Mouse (Mus musculus): ENCODE data around the gene Psme1. TPM values are rescaled to one million over a fixed set of nuclear protein-coding genes. Genes with fewer than 3 reads are reported as not detected.

Psme1 gene
- total RNA-seq, 2 experiments from 2014 or later, result 41.9 to 50.1 TPM

DNA sequence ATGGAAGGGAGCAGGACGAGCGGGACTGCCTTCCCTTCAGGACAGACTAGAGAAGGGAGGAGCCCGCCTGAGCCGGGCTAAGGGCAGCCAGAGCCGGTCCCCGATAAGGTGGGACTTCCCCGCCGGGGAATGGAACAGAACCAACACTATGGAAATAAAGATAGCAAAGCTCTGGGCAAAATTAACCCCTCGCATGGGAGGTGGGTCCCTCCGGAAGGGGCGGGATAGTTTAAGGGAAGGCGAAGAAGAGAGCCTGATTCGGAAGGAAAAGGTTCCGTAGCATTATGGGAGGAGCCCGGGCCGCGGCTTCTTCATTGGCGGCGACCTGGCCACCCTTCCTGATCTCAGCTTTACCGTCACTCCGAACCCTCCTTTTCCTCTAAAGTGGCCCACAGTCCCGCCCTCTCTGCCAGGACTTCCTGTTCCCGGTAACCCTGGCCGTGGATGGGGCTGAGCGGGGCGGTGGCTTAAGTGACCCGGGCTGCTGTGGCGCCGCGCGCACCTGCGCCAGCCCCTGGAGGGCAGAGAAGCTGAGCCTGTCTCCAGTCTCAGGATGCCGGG, 13.5 kb downstream of the Psme1 start, which contains the start of gene Rnf31:
Gene Rnf31, plus strand, starts transcription at position 378 of the 561 bp plus-strand sequence.
- DNase-seq (ENCODE audit: low spot score in 2 of 2), result peak; percentile 91 to 93
- intact Hi-C loops (cut with DNase I), result loop anchor here (2.0 kb wide), 1 partner anchor 31 kb away; the partner anchor contains the start of genes A730061H03Rik and Dcaf11

DNA sequence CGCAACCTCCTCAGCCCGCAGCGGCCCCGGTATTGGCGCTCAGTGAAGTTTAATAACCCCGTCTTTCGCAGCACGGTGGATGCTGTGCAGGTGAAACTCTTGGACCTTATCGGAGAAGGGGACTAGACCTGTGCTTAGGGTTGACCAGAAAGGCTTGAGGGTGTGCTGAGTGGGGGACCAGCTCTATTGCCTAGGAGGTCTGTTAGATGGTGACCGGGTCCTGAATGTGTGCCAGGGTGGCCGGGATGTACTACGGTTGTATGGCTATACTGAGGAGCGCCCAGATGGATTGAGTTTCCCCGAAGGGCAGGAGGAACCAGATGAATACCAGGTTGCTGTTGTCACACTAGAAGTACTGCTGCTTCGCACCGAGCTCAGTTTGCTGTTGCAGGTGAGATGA, 14.3 kb downstream of the Psme1 start:
- intact Hi-C loops (cut with DNase I), result no loop called here
- DNase-seq (ENCODE audit: low spot score in 2 of 2), result no peak

GRCm38 (mm10) chr14:55596036-55596690, 18.2 kb downstream of the Psme1 start:
- intact Hi-C loops (cut with DNase I), result no loop called here
- DNase-seq (ENCODE audit: low spot score in 2 of 2), result no peak

DNA sequence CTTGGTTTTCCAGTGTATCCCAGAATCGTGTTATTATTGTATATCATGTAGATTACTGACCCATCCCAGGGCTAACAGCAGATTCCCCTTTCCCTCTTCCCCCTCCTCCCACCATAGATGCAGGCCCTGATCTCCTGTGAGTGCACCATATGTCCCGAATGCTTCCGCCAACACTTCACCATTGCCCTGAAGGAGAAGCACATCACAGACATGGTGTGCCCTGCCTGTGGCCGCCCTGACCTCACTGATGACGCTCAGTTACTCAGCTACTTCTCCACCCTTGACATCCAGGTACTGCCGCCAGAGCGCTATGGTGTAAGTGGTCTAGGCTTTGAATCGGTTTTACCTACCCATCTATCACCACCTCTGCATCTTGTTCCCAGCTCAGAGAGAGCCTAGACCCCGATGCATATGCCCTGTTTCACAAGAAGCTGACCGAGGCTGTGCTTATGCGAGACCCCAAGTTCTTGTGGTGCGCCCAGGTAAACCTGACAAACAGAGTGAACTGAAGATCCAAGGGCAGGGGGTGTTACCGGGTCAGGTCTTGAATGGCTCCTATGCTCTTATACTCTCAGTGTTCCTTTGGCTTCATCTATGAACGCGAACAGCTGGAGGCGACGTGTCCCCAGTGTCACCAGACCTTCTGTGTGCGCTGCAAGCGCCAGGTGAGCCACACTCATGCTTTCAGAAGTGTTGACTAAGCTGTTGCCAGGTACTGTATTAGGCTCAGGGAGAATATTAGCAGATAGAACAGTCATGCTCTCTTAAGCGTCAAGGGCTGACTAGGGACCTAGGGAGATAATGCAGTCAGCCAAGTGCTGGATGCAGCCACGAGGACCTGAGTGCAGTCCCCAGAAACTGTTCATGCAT, 20.8 kb downstream of the Psme1 start:
- no peak for DNase-seq (ENCODE audit: low spot score in 2 of 2)
- intact Hi-C loops (cut with DNase I), result no loop called here

DNA sequence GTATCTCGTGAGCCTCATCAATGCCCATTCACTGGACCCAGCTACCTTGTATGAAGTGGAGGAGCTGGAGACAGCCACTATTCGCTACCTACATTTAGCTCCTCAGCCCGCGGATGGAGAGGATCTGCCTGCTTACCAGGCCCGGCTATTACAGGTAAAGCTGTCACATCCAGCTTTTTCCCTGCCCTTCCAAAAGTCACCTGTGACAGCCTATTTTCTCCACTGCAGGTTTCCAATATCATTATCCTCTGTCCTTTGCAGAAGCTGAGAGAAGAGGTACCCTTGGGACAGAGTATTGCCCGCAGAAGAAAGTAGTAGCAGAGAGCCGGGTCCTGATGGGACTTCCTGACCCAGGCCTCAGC, 25.3 kb downstream of the Psme1 start, which contains the start of gene Irf9:
Gene Irf9, plus strand, starts transcription at position 301 of the 362 bp plus-strand sequence.
- intact Hi-C loops (cut with DNase I), result no loop called here
- DNase-seq (ENCODE audit: low spot score in 2 of 2), result no peak

GRCm38 (mm10) chr14:55603633-55604576, 26.0 kb downstream of the Psme1 start:
- DNase-seq (ENCODE audit: low spot score in 2 of 2), result peak; percentile 73 to 84
- intact Hi-C loops (cut with DNase I), result no loop called here

DNA sequence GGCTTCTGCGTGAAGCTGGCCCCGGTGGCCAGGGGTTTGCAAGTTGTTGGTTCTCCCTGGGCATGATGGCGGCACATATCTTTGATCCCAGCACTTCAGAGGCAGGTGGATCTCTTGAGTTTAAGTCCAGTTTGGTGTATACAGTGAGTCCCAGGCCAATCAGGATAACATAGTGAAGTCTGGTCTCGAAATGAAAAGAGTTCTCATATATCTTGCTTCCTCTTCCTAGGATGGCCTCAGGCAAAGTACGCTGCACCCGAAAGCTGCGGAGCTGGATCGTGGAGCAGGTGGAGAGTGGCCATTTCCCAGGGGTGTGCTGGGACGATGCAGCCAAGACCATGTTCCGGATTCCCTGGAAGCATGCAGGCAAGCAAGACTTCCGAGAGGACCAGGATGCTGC, 26.9 kb downstream of the Psme1 start:
- intact Hi-C loops (cut with DNase I), result no loop called here
- no peak for DNase-seq (ENCODE audit: low spot score in 2 of 2)

GRCm38 (mm10) chr14:55605743-55606459, 28.0 kb downstream of the Psme1 start:
- intact Hi-C loops (cut with DNase I), result no loop called here

DNA sequence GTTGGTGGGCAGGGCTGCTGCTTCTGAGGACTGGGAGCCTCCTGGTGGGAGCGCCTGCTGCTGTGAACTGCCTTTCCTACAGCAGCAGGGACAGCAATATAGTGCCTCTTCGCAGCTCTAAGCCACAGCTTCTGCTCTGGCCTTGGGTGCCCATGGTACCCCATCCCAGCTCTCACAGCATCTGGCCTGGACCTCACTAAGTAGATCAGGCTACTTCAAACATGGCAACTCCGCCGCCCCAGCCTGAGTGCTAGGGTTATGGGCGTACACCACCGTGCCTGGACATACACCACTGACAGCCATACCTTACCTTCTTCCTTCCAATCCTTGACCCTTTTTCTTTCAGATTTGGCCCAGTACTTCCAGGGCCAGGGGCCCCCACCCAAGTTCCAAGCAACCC, 30.4 kb downstream of the Psme1 start:
- intact Hi-C loops (cut with DNase I), result no loop called here
- no peak for DNase-seq (ENCODE audit: low spot score in 2 of 2)

More at GRCm38 (mm10) chr14:55605743-55606459, 28.0 kb downstream of the Psme1 start:
- no peak for DNase-seq (ENCODE audit: low spot score in 2 of 2)

DNA sequence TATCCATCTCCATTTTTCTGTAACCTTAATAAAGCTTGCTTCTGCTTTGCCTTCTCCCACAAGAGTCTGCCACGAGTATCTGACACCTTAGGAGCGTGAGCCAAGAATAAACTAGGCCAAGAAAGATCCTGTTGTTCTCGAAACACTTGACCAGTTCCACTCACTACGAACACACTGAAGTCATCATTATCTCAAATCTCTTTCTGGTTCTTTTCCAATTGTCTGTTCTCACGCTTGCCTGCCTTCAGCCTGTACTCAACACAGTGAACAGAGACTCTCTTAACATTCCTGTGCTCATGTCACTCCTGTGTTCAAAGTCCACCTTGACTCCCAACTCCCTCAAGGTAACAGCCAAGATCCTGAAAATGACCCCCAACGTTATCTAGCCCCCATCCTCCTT, 35.4 kb downstream of the Psme1 start:
- intact Hi-C loops (cut with DNase I), result no loop called here
- DNase-seq (ENCODE audit: low spot score in 2 of 2), result no peak

GRCm38 (mm10) chr14:55614565-55615178, 36.7 kb downstream of the Psme1 start:
- intact Hi-C loops (cut with DNase I), result no loop called here

GRCm38 (mm10) chr14:55615876-55616275, 38.0 kb downstream of the Psme1 start:
- DNase-seq (ENCODE audit: low spot score in 2 of 2), result no peak
- intact Hi-C loops (cut with DNase I), result no loop called here

More at GRCm38 (mm10) chr14:55614565-55615178, 36.7 kb downstream of the Psme1 start:
- no peak for DNase-seq (ENCODE audit: low spot score in 2 of 2)

DNA sequence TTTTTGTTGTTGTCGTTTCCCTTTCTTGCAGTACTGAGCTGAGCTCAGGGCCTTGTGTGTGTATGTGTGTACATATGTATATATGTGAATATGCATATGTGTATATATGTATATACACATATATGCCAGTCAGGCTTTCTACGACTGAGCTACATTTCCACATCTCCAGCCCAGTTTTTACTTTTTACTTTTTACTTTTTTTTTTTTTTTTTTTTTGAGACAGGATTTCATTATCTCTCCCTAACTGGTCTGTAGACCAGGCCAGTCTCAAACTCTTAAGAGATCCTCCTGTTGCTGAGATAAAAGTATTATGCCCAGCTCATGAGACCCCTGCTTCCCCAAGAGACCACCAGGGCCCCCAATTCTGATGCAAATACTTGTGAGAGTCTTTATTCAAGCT, 38.9 kb downstream of the Psme1 start:
- intact Hi-C loops (cut with DNase I), result no loop called here
- DNase-seq (ENCODE audit: low spot score in 2 of 2), result no peak

- no peak for DNase-seq (ENCODE audit: low spot score in 2 of 2)
- intact Hi-C loops (cut with DNase I), result no loop called here
Measured at GRCm38 (mm10) chr14:55617822-55618221, 39.9 kb downstream of the Psme1 start, which contains the start of gene Rec8. Gene Rec8 (plus strand): TSS chr14:55618037.

DNA sequence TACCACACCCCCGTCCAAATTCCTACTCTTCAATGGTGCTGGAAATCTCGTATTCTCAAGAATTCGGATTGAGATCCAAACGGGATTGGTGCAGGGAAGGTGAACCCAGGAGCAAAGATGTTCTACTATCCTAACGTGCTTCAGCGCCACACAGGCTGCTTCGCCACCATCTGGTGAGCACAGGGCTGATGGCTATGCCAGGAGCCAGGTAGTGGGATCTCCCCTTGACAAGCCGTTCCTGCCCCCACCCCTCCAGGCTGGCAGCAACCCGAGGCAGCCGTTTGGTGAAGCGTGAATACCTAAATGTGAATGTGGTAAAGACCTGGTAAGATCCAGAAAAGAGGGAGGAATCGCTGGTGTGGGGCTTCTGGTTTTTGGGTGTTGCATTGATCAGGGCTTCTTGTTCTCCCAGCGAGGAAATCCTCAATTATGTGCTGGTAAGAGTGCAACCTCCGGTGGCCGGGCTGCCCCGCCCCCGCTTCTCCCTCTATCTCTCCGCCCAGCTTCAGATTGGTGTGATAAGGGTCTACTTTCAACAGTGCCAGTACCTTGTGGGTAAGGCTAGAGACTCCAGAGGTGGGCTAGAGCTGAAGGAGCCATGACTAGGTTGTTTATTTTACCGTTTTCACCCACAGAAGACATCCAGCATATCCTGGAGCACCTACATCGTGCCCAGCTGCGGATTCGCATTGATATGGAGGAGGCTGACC, 40.7 kb downstream of the Psme1 start:
- no peak for DNase-seq (ENCODE audit: low spot score in 2 of 2)
- intact Hi-C loops (cut with DNase I), result no loop called here

DNA sequence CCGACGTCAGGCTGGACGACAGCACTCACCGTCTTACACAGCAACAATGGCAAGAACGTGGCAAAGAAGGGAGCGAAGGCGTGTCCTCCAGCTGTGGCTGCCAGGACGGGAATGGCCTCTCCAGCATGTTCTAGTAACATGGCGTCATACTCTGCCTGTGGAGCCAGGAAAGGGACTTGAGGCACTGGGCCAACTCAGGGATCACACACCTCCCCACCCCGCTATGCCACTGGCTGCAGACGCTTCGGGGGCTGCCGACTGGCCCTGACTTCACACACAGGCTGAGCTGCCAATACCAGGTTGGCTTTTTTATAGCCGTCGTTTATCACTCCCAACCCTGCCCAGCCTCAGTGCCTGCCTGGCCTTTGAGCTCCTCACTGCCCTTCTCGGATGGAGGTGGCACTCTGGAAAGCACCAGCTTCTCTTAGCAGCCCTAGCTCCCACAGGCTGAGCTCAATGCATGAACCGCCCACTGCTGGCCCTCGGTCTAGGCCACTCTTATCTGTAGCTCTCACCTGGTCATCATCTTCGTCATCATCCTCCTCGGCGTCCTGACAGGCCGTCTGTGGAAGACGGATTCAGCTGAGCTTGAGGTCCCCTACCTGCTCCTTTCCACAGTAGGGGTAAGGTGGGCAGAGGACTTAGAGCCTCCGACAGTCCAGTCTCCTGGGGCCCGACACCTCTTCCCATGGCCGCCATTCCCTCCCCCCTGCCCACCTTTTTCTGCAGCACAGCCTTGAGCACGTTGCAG, 50.3 kb downstream of the Psme1 start:
- intact Hi-C loops (cut with DNase I), result no loop called here
- no peak for DNase-seq (ENCODE audit: low spot score in 2 of 2)

DNA sequence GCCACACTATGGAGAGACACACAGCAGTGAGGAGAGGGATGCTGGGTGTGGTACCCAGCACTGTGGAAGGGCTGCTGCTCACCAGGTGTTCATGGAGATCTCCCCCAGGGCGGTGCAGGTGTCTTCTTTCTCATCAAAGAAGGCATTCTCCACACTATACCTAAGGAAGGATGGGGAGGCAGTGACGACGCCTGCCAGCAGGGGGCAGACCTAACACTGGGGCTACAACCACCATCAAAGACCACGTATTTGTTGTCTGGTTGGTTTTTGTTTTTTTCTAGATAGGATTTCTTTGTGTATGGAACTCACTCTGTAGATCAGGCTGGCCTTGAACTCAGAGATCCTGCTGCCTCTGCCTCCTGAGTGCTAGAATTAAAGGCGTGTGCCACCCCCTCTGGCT, 51.4 kb downstream of the Psme1 start:
- intact Hi-C loops (cut with DNase I), result no loop called here
- DNase-seq (ENCODE audit: low spot score in 2 of 2), result no peak
